Mouse (Mus musculus) hindbrain, embryonic 10.5 days (tissue): Measurements from ENCODE around the gene Grik5. TPM values are rescaled to one million over a fixed set of nuclear protein-coding genes. Genes with fewer than 3 reads are reported as not detected.

Source experiments
- DNase-seq: peaks from one replicate; pipeline ENCODE4 v3.0.0-alpha.2; 2017; ENCODE audit warnings: low spot score
- H3K27ac ChIP-seq: fragments of 300-500 bp; sonication (generic); 2 replicates; pipeline ENCODE4 v1.5.1; 2016; ENCODE audit warnings: mild to moderate bottlenecking, moderate library complexity
- H3K27me3 ChIP-seq: fragments of 300-500 bp; sonication (generic); 2 replicates; pipeline ENCODE4 v1.6.1; 2016; ENCODE audit warnings: mild to moderate bottlenecking; ENCODE audit not compliant: poor library complexity, insufficient read depth, severe bottlenecking
- H3K36me3 ChIP-seq: fragments of 300-500 bp; sonication (generic); 2 replicates; pipeline ENCODE4 v1.6.1; 2016; ENCODE audit warnings: mild to moderate bottlenecking, moderate library complexity
- H3K4me1 ChIP-seq: fragments of 300-500 bp; sonication (generic); replicated peaks from 2 replicates; pipeline ENCODE4 v1.6.1; 2016; ENCODE audit warnings: mild to moderate bottlenecking
- H3K4me3 ChIP-seq: fragments of 300-500 bp; sonication (generic); 2 replicates; pipeline ENCODE4 v1.5.1; 2016; ENCODE audit warnings: mild to moderate bottlenecking, moderate library complexity
- H3K9me3 ChIP-seq: fragments of 300-500 bp; sonication (generic); 2 replicates; pipeline ENCODE4 v1.6.1; 2016; ENCODE audit warnings: mild to moderate bottlenecking, moderate library complexity
- WGBS: fragments of 180-500 bp; shearing (Covaris S2); methylation state at CpG from one replicate; pipeline ENCODE4 v1.1.7; 2016; 5-methylcytosine and 5-hydroxymethylcytosine counted together
- polyA plus RNA-seq: library from polyadenylated mRNA; unstranded; fragments of >200 nt; fragmentation: Nextera tagmentation; extraction: Ambion mirVana; gene quantifications from 2 replicates; pipeline ENCODE4 v1.2.1, GENCODE M21; 2016

Gene Grik5
- 5.5 and 7.9 TPM in 2 replicates for polyA plus RNA-seq

DNA sequence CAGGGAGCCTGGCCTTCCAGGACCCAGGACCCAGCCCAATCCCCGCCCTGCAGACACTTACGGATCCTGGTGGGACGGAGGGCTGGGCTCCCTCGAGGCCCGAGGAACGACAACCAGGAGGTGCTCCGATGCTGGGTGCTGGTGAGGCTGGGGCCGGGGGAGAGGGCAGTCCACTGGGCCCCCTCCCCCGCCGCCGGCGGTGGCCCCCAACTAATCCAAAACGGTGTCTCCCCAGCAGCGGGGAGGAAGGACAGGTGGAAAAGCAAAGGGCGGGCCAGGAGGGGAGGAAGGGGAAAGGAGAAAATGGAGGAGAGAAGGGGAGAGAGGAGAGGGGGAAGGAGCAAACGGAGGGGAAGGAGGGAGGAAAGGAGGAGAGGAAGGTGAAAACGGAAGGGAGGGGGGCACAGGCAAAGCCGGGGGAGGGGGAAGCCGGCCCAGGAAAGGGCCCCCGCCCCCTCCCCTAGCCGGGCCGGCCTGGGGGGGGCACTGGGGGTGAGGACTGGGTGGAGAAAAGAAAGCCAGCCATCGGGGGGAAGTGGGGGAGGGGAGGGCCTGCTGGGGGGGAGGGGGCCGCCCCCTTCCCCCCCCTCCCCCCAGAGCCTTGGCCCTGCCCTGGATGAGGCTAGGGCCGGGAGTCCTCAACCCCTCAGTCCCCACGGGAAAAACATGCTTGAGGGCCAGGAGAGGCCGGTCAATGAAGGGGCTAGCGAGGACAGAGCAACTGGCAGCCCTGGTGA lies at the start of gene Grik5, which contains the start of gene Zfp574:
Grik5 (minus strand) TSS at position 368 of the 737 bp plus-strand sequence.
Zfp574 (plus strand) TSS at position 589 of the 737 bp plus-strand sequence.
- Histone ChIP-seq H3K36me3 (peaks cover 14% of the 10 kb centered on the region), H3K27ac (peak within 1 kb of the TSS; percentile 93), H3K4me1 (peaks cover 89% of the 10 kb centered on the region), H3K27me3 (no peaks in the 10 kb centered on the region), H3K4me3 (peak within 1 kb of the TSS; percentile 63), H3K9me3 (no peaks in the 10 kb centered on the region)
- DNase-seq, result peak; percentile 33
- under 1% methylated on average over 28 of the region's 28 CpGs for WGBS

DNA sequence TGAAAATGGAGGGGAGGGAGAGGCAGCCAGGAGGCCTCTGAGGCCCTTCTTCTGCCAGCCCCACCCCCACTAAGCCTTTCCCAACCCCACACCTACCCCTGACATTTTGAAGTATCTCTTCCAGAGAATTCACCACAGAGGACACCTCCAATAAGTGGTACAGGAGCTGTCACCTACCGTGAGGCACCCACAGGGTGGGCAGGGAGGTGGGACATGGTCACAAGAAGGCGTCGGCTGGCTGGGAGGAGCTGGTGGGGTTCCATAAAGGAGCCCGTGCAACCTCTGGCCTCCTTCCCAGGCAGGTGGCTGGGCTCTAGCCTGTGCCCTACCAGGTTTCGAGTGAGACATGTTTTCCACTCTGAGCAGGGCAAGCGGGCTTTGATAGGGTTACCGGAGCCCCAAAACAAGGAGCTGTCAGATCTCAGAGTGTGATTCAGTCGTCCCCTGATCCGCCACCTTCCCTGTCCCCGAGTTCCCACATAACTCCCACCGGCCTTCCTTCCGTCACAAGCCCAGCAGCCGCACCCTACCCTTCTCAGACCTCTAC lies 49.2 kb upstream of the Grik5 start:
- 70% methylated on average over 13 of the region's 13 CpGs for WGBS
- Histone ChIP-seq H3K27me3 (peaks cover 3% of the 10 kb centered on the region; the same call in 1 of the 2 replicates), H3K9me3 (no peaks in the 10 kb centered on the region), H3K4me3 (no peak overlapping the region), H3K4me1 (peaks cover 12% of the 10 kb centered on the region), H3K27ac (no peak overlapping the region), H3K36me3 (no peaks in the 10 kb centered on the region)
- no peak for DNase-seq

GRCm38 (mm10) chr7:25120061-25120834 lies 48.1 kb upstream of the Grik5 start:
- H3K4me3 ChIP-seq, result no peak overlapping the region
- peaks cover 10% of the 10 kb centered on the region for H3K36me3 ChIP-seq
- no peaks in the 10 kb centered on the region for H3K9me3 ChIP-seq
- no peak overlapping the region for H3K27ac ChIP-seq
- DNase-seq, result no peak
- peaks cover 16% of the 10 kb centered on the region for H3K4me1 ChIP-seq
- peaks cover 13% of the 10 kb centered on the region for H3K27me3 ChIP-seq
- 76% methylated on average over 22 of the region's 25 CpGs for WGBS

GRCm38 (mm10) chr7:25112956-25113603 lies 40.9 kb upstream of the Grik5 start:
- H3K36me3 ChIP-seq, result peaks cover 25% of the 10 kb centered on the region
- peaks cover 18% of the 10 kb centered on the region for H3K27me3 ChIP-seq
- H3K4me3 ChIP-seq, result no peak overlapping the region
- no peak for DNase-seq
- H3K4me1 ChIP-seq, result peaks cover 5% of the 10 kb centered on the region; the same call in 1 of the 2 replicates
- WGBS, result 86% methylated on average over 16 of the region's 16 CpGs
- no peak overlapping the region for H3K27ac ChIP-seq
- H3K9me3 ChIP-seq, result no peaks in the 10 kb centered on the region

GRCm38 (mm10) chr7:25112178-25112955 lies 40.2 kb upstream of the Grik5 start:
- 91% methylated on average over 17 of the region's 17 CpGs for WGBS
- peaks cover 8% of the 10 kb centered on the region; the same call in 1 of the 2 replicates for H3K4me1 ChIP-seq
- H3K4me3 ChIP-seq, result no peak overlapping the region
- peaks cover 18% of the 10 kb centered on the region for H3K27me3 ChIP-seq
- H3K27ac ChIP-seq, result no peak overlapping the region
- DNase-seq, result no peak
- H3K36me3 ChIP-seq, result peaks cover 25% of the 10 kb centered on the region
- H3K9me3 ChIP-seq, result no peaks in the 10 kb centered on the region

GRCm38 (mm10) chr7:25110336-25110735 lies 38.2 kb upstream of the Grik5 start:
- 87% methylated on average over 9 of the region's 9 CpGs for WGBS
- peaks cover 16% of the 10 kb centered on the region for H3K36me3 ChIP-seq
- H3K4me1 ChIP-seq, result peaks cover 13% of the 10 kb centered on the region
- no peaks in the 10 kb centered on the region for H3K9me3 ChIP-seq
- H3K27ac ChIP-seq, result no peak overlapping the region
- H3K4me3 ChIP-seq, result no peak overlapping the region
- DNase-seq, result no peak
- peaks cover 5% of the 10 kb centered on the region; the same call in 1 of the 2 replicates for H3K27me3 ChIP-seq

- Histone ChIP-seq H3K9me3 (no peaks in the 10 kb centered on the region), H3K4me1 (peaks cover 11% of the 10 kb centered on the region), H3K4me3 (no peak overlapping the region), H3K36me3 (peaks cover 6% of the 10 kb centered on the region; the same call in 1 of the 2 replicates), H3K27ac (no peak overlapping the region), H3K27me3 (no peaks in the 10 kb centered on the region)
- WGBS, result 84% methylated on average over 12 of the region's 12 CpGs
- DNase-seq, result no peak
Observed at GRCm38 (mm10) chr7:25109355-25109754, 37.2 kb upstream of the Grik5 start.

DNA sequence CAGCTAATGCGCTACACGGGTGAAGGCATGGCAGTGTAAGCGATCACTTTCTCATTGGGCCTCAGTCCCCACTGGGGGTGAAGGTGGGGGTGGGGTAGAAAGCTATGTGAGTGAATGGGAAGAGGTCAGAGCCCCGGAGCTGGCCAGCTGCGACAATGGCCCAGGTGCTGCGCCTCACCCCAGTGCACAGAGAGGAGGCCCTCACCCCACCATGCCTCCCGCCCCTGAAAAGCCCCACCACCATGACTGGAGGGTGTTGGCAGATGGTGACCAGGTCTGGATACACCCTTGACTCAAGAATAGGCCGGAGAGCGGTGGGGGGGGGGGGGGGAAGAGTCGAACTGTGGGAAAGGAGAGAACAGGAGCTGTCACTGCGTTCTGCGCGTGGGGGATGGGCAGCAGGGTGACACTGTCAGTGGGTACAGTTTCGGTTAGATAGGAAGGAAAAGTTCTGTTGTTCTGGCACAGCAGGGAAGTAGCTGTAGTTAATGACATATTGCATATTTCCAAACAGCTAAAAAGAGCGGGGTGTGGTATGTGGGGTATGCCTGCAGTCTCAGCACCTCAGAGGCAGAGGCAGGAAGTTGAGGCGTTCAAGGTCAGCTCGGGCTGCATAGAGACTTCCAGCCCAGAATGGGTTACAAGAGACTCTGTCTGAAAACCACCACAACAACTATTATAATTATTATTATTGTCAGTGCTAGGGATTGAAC lies 34.8 kb upstream of the Grik5 start:
- 41% methylated on average over 17 of the region's 17 CpGs for WGBS
- H3K27me3 ChIP-seq, result no peaks in the 10 kb centered on the region
- peak overlapping the region; percentile 64 for H3K27ac ChIP-seq
- H3K9me3 ChIP-seq, result no peaks in the 10 kb centered on the region
- no peak overlapping the region; the same call in 1 of the 2 replicates for H3K4me3 ChIP-seq
- DNase-seq, result peak; percentile 32
- no peaks in the 10 kb centered on the region for H3K36me3 ChIP-seq
- H3K4me1 ChIP-seq, result peaks cover 14% of the 10 kb centered on the region

GRCm38 (mm10) chr7:25105411-25106160 lies 33.4 kb upstream of the Grik5 start:
- no peaks in the 10 kb centered on the region for H3K9me3 ChIP-seq
- no peaks in the 10 kb centered on the region for H3K36me3 ChIP-seq
- peak; percentile 87 for DNase-seq
- no peak overlapping the region for H3K4me3 ChIP-seq
- H3K27me3 ChIP-seq, result no peaks in the 10 kb centered on the region
- WGBS, result 17% methylated on average over 17 of the region's 17 CpGs
- no peak overlapping the region for H3K27ac ChIP-seq
- H3K4me1 ChIP-seq, result peaks cover 14% of the 10 kb centered on the region

DNA sequence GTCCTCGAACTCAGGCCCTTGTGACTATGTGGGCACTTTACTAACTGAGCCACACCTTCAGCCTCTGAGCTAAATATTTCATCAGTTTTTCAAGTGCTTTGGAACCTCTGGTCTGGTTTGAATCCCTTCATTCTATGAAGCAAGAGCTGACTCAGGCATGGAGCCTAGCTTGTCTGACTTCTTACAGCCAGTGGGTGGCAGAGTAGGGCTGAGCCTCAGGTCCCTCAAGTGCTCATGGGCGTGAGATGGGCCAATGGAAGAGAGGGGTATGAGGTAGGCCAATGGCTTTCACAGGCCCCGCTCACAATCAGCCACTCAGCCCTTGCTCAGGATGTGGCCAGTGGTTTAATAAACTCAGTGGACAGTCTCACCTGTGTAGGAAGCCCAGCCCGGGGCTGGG lies 27.4 kb upstream of the Grik5 start:
- Histone ChIP-seq H3K27ac (no peak overlapping the region), H3K4me1 (0 out of 2 replicates have a peak, but pooled peaks cover 3% of the 10 kb centered on the region), H3K9me3 (no peaks in the 10 kb centered on the region), H3K36me3 (peaks cover 30% of the 10 kb centered on the region; the same call in 1 of the 2 replicates), H3K27me3 (peaks cover 13% of the 10 kb centered on the region; the same call in 1 of the 2 replicates), H3K4me3 (no peak overlapping the region)
- no peak for DNase-seq
- WGBS, result 55% methylated on average over 4 of the region's 4 CpGs

GRCm38 (mm10) chr7:25098169-25098568 lies 26.0 kb upstream of the Grik5 start:
- H3K27me3 ChIP-seq, result peaks cover 13% of the 10 kb centered on the region; the same call in 1 of the 2 replicates
- DNase-seq, result no peak
- no peaks in the 10 kb centered on the region for H3K9me3 ChIP-seq
- H3K4me3 ChIP-seq, result no peak overlapping the region
- H3K27ac ChIP-seq, result no peak overlapping the region
- peaks cover 9% of the 10 kb centered on the region for H3K4me1 ChIP-seq
- H3K36me3 ChIP-seq, result peaks cover 31% of the 10 kb centered on the region; the same call in 1 of the 2 replicates
- WGBS, result 78% methylated on average over 3 of the region's 3 CpGs
